Mouse (Mus musculus) mesoderm, embryonic 11.5 days (tissue): ENCODE results near the gene Car11.

Experiments used
- DNase-seq: peaks from one replicate; pipeline ENCODE4 v3.0.0-alpha.2; 2012; ENCODE audit warnings: low read depth, low spot score

The Car11 gene

GRCm38 (mm10) chr7:45710477-45711191 lies 11.0 kb downstream of the Car11 start:
- no peak for DNase-seq

GRCm38 (mm10) chr7:45711316-45712021 lies 11.8 kb downstream of the Car11 start:
- no peak for DNase-seq

GRCm38 (mm10) chr7:45712022-45712757 lies 12.5 kb downstream of the Car11 start:
- DNase-seq = no peak

- DNase-seq = no peak
Measured at GRCm38 (mm10) chr7:45713396-45713795, 13.8 kb downstream of the Car11 start.

GRCm38 (mm10) chr7:45713881-45714520 lies 14.4 kb downstream of the Car11 start:
- no peak for DNase-seq

GRCm38 (mm10) chr7:45714630-45715089 lies 15.0 kb downstream of the Car11 start:
- DNase-seq = no peak

GRCm38 (mm10) chr7:45715090-45715708 lies 15.6 kb downstream of the Car11 start, which contains the start of gene Rpl18:
Gene Rpl18, plus strand, starts transcription at chr7:45715457.
- peak; percentile 96 for DNase-seq

GRCm38 (mm10) chr7:45715741-45716459 lies 16.3 kb downstream of the Car11 start:
- no peak for DNase-seq

GRCm38 (mm10) chr7:45716460-45716857 lies 16.8 kb downstream of the Car11 start:
- no peak for DNase-seq

GRCm38 (mm10) chr7:45716952-45717917 lies 17.6 kb downstream of the Car11 start:
- no peak for DNase-seq

- peak; percentile 100 for DNase-seq
Measured at GRCm38 (mm10) chr7:45717918-45718297, 18.3 kb downstream of the Car11 start, which contains the start of gene Sphk2. Gene Sphk2, minus strand, starts transcription at chr7:45718002.

GRCm38 (mm10) chr7:45718331-45718730 lies 18.7 kb downstream of the Car11 start:
- DNase-seq = no peak

- no peak for DNase-seq
Measured at GRCm38 (mm10) chr7:45719180-45719579, 19.5 kb downstream of the Car11 start.

- no peak for DNase-seq
Measured at GRCm38 (mm10) chr7:45719738-45720412, 20.2 kb downstream of the Car11 start.

- DNase-seq = no peak
Measured at GRCm38 (mm10) chr7:45720413-45721233, 21.0 kb downstream of the Car11 start, which contains the start of gene Fam83e. Gene Fam83e, plus strand, starts transcription at chr7:45721212.

GRCm38 (mm10) chr7:45721234-45721571 lies 21.6 kb downstream of the Car11 start:
- no peak for DNase-seq

- DNase-seq = no peak
Measured at GRCm38 (mm10) chr7:45721642-45722347, 22.2 kb downstream of the Car11 start.
